ENCODE assay signal across 27 mouse cellular contexts in the genomic region with DNA sequence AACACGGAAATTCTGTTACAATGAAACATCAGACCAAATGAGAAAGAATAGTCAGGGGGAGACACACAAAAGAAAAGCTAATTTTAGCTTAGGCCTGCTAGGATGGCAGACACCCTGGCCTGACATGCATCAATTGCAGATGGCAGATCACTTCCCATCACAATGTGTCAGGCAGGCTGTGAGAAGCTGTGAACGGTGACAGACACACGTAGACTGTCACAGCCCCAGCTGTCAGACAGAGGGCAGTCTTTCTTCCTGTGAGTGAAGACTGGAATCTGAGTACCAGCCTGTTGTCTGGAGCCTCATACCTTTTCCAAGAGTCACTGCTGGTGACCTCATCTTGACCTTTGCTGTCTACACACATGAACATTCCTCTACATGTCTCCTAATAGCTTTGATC.
A peak's percentile ranks its signal among the peaks of the same experiment; 100 is the strongest.
DNase-seq lines count a peak whose midpoint lies in the region; ATAC-seq and TF ChIP-seq lines count a peak whose summit lies in the region.
"Had no signal": no experiment of that assay in that cellular context is flagged by ENCODE, and none has a peak within 500 bp of the region (broad histone marks: within the 10 kb centered on the region; RNA-seq: fewer than 3 reads in every experiment).

No protein-coding gene starts in this region.

- H3K4me3 ChIP-seq in layer of hippocampus, adult 2 months = no peak overlapping the region
- H3K4me3 ChIP-seq: embryonic facial prominence, embryonic 13.5 days; erythroblast, embryonic 14.5 days; heart, embryonic 15.5 days; hindbrain, embryonic 15.5 days; kidney, embryonic 15.5 days; limb, embryonic 15.5 days; midbrain, embryonic 13.5 days; myocyte; stomach, embryonic 15.5 days had no signal

- ATAC-seq in activated CD4-positive, CD25-positive, alpha-beta regulatory T cell, adult 4 months = no peak
- ATAC-seq: intestine, embryonic 16.5 days; midbrain, embryonic 13.5 days had no signal

- no peak overlapping the region for H3K27ac ChIP-seq in layer of hippocampus, adult 2 months
- H3K27ac ChIP-seq: embryonic facial prominence, embryonic 13.5 days; heart, embryonic 15.5 days; hindbrain, embryonic 15.5 days; kidney, embryonic 15.5 days; limb, embryonic 15.5 days; liver, embryonic 14.5 days; midbrain, embryonic 13.5 days; stomach, embryonic 15.5 days had no signal

- peak; percentile 34 for TF ChIP-seq CTCF in layer of hippocampus, adult 2 months (conservative IDR thresholded peaks at IDR 0.05)
- TF ChIP-seq CTCF in brain, embryonic 14.5 days (IDR thresholded peaks at IDR 0.05; ENCODE audit: borderline replicate concordance, extremely low read depth, insufficient read depth, insufficient read length) = 0 out of 2 replicates have a peak, but pooled peaks have one; percentile 5

- TF ChIP-seq POLR2A in brain, embryonic 14.5 days (IDR thresholded peaks at IDR 0.05; ENCODE audit: borderline replicate concordance, extremely low read depth, insufficient read depth, insufficient read length, poor library complexity, severe bottlenecking) = no peak

- peak; percentile 5 for DNase-seq in adrenal gland, adult 2 months
- no peak for DNase-seq in adrenal gland, postnatal 4 days (ENCODE audit: low spot score in 2 of 2)
- no peak for DNase-seq in layer of hippocampus, adult 2 months (ENCODE audit: low spot score in 2 of 2)
- DNase-seq in layer of hippocampus, adult 9-10 months (ENCODE audit: low spot score) = no peak
- peak; percentile 6 for DNase-seq in 416B (ENCODE audit: low read depth)
- DNase-seq in brain, embryonic 14.5 days (ENCODE audit: low read depth) = peak; percentile 70
- no peak for DNase-seq in kidney, adult 9 months
- DNase-seq: adrenal gland, adult 8-10 months; cerebellum, adult 8-10 months; cerebellum, postnatal 36 days; embryo, embryonic 11 days; heart, postnatal 4 days; kidney, postnatal 36 days; left cerebral cortex, postnatal 4 days; lung, embryonic 14.5 days had no signal

Comparison
In these comparisons a context has a peak if more than half of its experiments do, and no peak if none do; other contexts are left out.
1. DNase-seq: peak in adrenal gland, adult 2 months (single experiment), 416B (single experiment) and brain, embryonic 14.5 days (single experiment); none in adrenal gland, postnatal 4 days (0 of 2), layer of hippocampus, adult 2 months (0 of 2), layer of hippocampus, adult 9-10 months (single experiment) and kidney, adult 9 months (single experiment).